Mouse (Mus musculus): ENCODE data around the gene Aprt. TPM values are rescaled to one million over a fixed set of nuclear protein-coding genes. Genes with fewer than 3 reads are reported as not detected.
A peak's percentile ranks its signal among the peaks of the same experiment; 100 is the strongest.

Aprt gene
- total and polyA plus RNA-seq, 2 experiments from 2014 or later, result 97.2 to 157 TPM

GRCm38 (mm10) chr8:122566766-122567165 is 9.9 kb downstream of the Aprt start:
- Histone ChIP-seq H3K9me3 (ENCODE audit: low read length) (no peaks in the 10 kb centered on the region), H3K27me3 (ENCODE audit: insufficient read depth, low read length) (no peaks in the 10 kb centered on the region), H3K4me1 (ENCODE audit: insufficient read depth, low read length) (peaks cover 15% of the 10 kb centered on the region), H3K9ac (replicated peaks; ENCODE audit: low read length, poor library complexity, severe bottlenecking) (peak overlapping the region; percentile 73; the same call in 1 of the 2 replicates), H3K36me3 (ENCODE audit: insufficient read depth, low read length) (0 out of 2 replicates have a peak, but pooled peaks cover 5% of the 10 kb centered on the region), H3K4me3 (ENCODE audit: low read depth, low read length) (peak overlapping the region; percentile 77), H3K4me2 (ENCODE audit: low read depth, low read length, poor library complexity, severe bottlenecking) (peak overlapping the region; percentile 91), H3K27ac (ENCODE audit: low read depth, low read length) (peak overlapping the region; percentile 87)
- DNase-seq (ENCODE audit: low spot score) (peak; percentile 51), ATAC-seq (ENCODE audit: low FRiP score) (0 out of 2 replicates have a peak, but pooled peaks have one; percentile 1)
- no peak for TF ChIP-seq CTCF (IDR thresholded peaks at IDR 0.05)
- WGBS, result 18% methylated on average over 6 of the region's 6 CpGs

GRCm38 (mm10) chr8:122564363-122565352 is 12.1 kb downstream of the Aprt start:
- Histone ChIP-seq H3K27me3 (ENCODE audit: insufficient read depth, low read length) (no peaks in the 10 kb centered on the region), H3K9me3 (ENCODE audit: low read length) (no peaks in the 10 kb centered on the region), H3K9ac (replicated peaks; ENCODE audit: low read length, poor library complexity, severe bottlenecking) (no peak overlapping the region), H3K4me1 (ENCODE audit: insufficient read depth, low read length) (peaks cover 15% of the 10 kb centered on the region), H3K36me3 (ENCODE audit: insufficient read depth, low read length) (no peaks in the 10 kb centered on the region), H3K4me3 (ENCODE audit: low read depth, low read length) (no peak overlapping the region), H3K27ac (ENCODE audit: low read depth, low read length) (no peak overlapping the region), H3K4me2 (ENCODE audit: low read depth, low read length, poor library complexity, severe bottlenecking) (no peak overlapping the region)
- TF ChIP-seq CTCF (IDR thresholded peaks at IDR 0.05), result no peak
- DNase-seq (ENCODE audit: low spot score), result no peak
- ATAC-seq (ENCODE audit: low FRiP score), result no peak
- 89% methylated on average over 25 of the region's 25 CpGs for WGBS

GRCm38 (mm10) chr8:122561199-122561598 is 15.5 kb downstream of the Aprt start:
- H3K9ac ChIP-seq (replicated peaks; ENCODE audit: low read length, poor library complexity, severe bottlenecking), result no peak overlapping the region
- no peak for ATAC-seq (ENCODE audit: low FRiP score)
- H3K4me3 ChIP-seq (ENCODE audit: low read depth, low read length), result no peak overlapping the region
- no peaks in the 10 kb centered on the region for H3K27me3 ChIP-seq (ENCODE audit: insufficient read depth, low read length)
- no peaks in the 10 kb centered on the region for H3K9me3 ChIP-seq (ENCODE audit: low read length)
- no peak overlapping the region for H3K27ac ChIP-seq (ENCODE audit: low read depth, low read length)
- no peaks in the 10 kb centered on the region for H3K36me3 ChIP-seq (ENCODE audit: insufficient read depth, low read length)
- DNase-seq (ENCODE audit: low spot score), result no peak
- H3K4me2 ChIP-seq (ENCODE audit: low read depth, low read length, poor library complexity, severe bottlenecking), result no peak overlapping the region
- 84% methylated on average over 5 of the region's 5 CpGs for WGBS
- TF ChIP-seq CTCF (IDR thresholded peaks at IDR 0.05), result no peak
- no peaks in the 10 kb centered on the region for H3K4me1 ChIP-seq (ENCODE audit: insufficient read depth, low read length)

DNA sequence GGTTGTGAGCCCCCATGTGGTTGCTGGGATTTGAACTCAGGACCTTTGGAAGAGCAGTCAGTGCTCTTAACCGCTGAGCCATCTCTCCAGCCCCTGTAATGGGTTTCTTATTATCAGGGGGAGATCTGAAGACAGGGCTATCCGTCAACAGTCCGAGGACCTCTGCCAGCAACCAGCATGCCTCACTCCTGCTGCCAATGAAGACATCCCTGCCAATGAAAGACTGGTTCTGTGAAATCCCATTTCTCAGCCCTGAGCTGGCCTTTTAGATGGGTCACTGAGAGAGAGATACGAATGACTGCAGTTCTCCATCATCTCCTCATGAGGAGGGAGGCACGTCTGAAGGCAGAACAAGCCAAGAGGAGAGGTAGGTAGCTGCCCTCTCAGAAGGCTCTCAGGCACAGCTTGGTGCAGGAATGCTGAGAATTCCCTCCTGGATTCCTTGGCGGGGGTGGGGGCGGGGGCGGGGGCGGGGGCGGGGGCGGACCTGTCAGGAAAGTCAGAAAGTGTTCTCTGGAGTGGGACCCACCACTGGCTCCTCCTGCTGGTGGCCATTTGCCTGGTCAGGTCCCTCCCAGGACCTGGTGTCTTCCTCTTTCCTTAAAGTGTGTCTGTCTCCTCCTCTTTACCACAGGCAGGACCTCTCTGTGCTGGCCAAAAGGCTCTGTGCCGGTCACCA is 17.9 kb downstream of the Aprt start:
- Histone ChIP-seq H3K4me2 (ENCODE audit: low read depth, low read length, poor library complexity, severe bottlenecking) (no peak overlapping the region), H3K9me3 (ENCODE audit: low read length) (no peaks in the 10 kb centered on the region), H3K27ac (ENCODE audit: low read depth, low read length) (no peak overlapping the region), H3K36me3 (ENCODE audit: insufficient read depth, low read length) (no peaks in the 10 kb centered on the region), H3K4me3 (ENCODE audit: low read depth, low read length) (no peak overlapping the region), H3K4me1 (ENCODE audit: insufficient read depth, low read length) (no peaks in the 10 kb centered on the region), H3K9ac (replicated peaks; ENCODE audit: low read length, poor library complexity, severe bottlenecking) (no peak overlapping the region), H3K27me3 (ENCODE audit: insufficient read depth, low read length) (no peaks in the 10 kb centered on the region)
- 17% methylated on average over 12 of the region's 12 CpGs for WGBS
- no peak for TF ChIP-seq CTCF (IDR thresholded peaks at IDR 0.05)
- ATAC-seq (ENCODE audit: low FRiP score), result no peak
- no peak for DNase-seq (ENCODE audit: low spot score)

GRCm38 (mm10) chr8:122557248-122558038 is 19.3 kb downstream of the Aprt start:
- H3K27ac ChIP-seq (ENCODE audit: low read depth, low read length), result no peak overlapping the region

More at GRCm38 (mm10) chr8:122557248-122558038, 19.3 kb downstream of the Aprt start:
- Histone ChIP-seq H3K4me3 (ENCODE audit: low read depth, low read length) (no peak overlapping the region), H3K4me2 (ENCODE audit: low read depth, low read length, poor library complexity, severe bottlenecking) (no peak overlapping the region), H3K36me3 (ENCODE audit: insufficient read depth, low read length) (no peaks in the 10 kb centered on the region), H3K9me3 (ENCODE audit: low read length) (no peaks in the 10 kb centered on the region), H3K27me3 (ENCODE audit: insufficient read depth, low read length) (no peaks in the 10 kb centered on the region), H3K9ac (replicated peaks; ENCODE audit: low read length, poor library complexity, severe bottlenecking) (no peak overlapping the region), H3K4me1 (ENCODE audit: insufficient read depth, low read length) (no peaks in the 10 kb centered on the region)
- no peak for DNase-seq (ENCODE audit: low spot score)
- ATAC-seq (ENCODE audit: low FRiP score), result no peak
- 48% methylated on average over 10 of the region's 10 CpGs for WGBS
- TF ChIP-seq CTCF (IDR thresholded peaks at IDR 0.05), result no peak
